Mouse (Mus musculus) small intestine, adult 2 months (tissue): ENCODE results near the gene Rab4a.

ENCODE experiments used
- CTCF ChIP-seq: fragments of 200-500 bp; IDR thresholded peaks from 2 replicates; pipeline ENCODE4 v1.5.1; 2012; ENCODE audit warnings: low read depth, mild to moderate bottlenecking, control low read depth, inconsistent platforms, low read length, moderate library complexity, mixed read lengths; ENCODE audit not compliant: insufficient replicate concordance, insufficient read length; ENCODE audit errors: extremely low read depth
- POLR2A ChIP-seq: fragments of 200-500 bp; IDR thresholded peaks from 2 replicates; pipeline ENCODE4 v1.6.1; 2012; ENCODE audit warnings: low read depth, mild to moderate bottlenecking, control low read depth, inconsistent platforms, low read length, moderate library complexity

DNA sequence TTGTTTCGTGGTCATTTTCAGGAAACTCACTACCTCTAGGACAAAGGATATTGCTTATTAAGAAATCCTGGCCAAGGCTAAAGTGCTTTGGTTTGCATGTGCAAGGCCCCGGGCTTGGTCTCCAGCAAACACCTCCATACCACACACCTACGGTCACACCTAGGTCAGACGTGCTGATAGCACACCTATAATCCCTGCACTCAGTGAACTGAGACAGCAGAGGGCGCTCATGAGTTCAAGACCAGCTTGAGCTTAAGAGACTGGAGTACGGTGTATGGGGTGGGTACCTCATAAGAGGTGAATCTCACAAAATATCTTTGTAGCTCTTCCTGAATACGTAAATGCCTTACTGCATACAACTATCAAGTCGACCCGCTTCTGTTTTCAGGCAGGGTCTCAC lies 29.7 kb downstream of the Rab4a start:
- no peak for TF ChIP-seq POLR2A
- peak; percentile 52; the same call in 1 of the 2 replicates for TF ChIP-seq CTCF
